Mouse (Mus musculus) liver, embryonic 13.5 days (tissue): ENCODE data around the gene Snx4. TPM values are rescaled to one million over a fixed set of nuclear protein-coding genes. Genes with fewer than 3 reads are reported as not detected.

Experiments
- ATAC-seq: fragments of 200-750 bp; cut with Nextera tagmentation; 2 replicates; pipeline ENCODE4 v1.8.0; 2017; ENCODE audit warnings: low read depth, mild to moderate bottlenecking, moderate number of reproducible peaks, moderate library complexity
- DNase-seq: peaks from one replicate; pipeline ENCODE4 v3.0.0; 2022
- H3K27ac ChIP-seq: fragments of 300-500 bp; sonication (generic); 2 replicates; pipeline ENCODE4 v1.5.1; 2015; ENCODE audit warnings: moderate library complexity, mild to moderate bottlenecking, inconsistent platforms
- H3K27me3 ChIP-seq: fragments of 300-500 bp; sonication (generic); 2 replicates; pipeline ENCODE4 v1.6.1; 2015; ENCODE audit warnings: mild to moderate bottlenecking, inconsistent platforms
- H3K36me3 ChIP-seq: fragments of 300-500 bp; sonication (generic); 2 replicates; pipeline ENCODE4 v1.6.1; 2015; ENCODE audit warnings: mild to moderate bottlenecking, inconsistent platforms
- H3K4me1 ChIP-seq: fragments of 300-500 bp; sonication (generic); replicated peaks from 2 replicates; pipeline ENCODE4 v1.6.1; 2015; ENCODE audit warnings: inconsistent platforms
- H3K4me2 ChIP-seq: fragments of 300-500 bp; sonication (generic); 2 replicates; pipeline ENCODE4 v1.6.1; 2015; ENCODE audit warnings: inconsistent platforms, mild to moderate bottlenecking, moderate library complexity
- H3K4me3 ChIP-seq: fragments of 300-500 bp; sonication (generic); replicated peaks from 2 replicates; pipeline ENCODE4 v1.5.1; 2015; ENCODE audit warnings: mild to moderate bottlenecking, inconsistent platforms
- H3K9ac ChIP-seq: fragments of 300-500 bp; sonication (generic); 2 replicates; pipeline ENCODE4 v1.6.1; 2015; ENCODE audit warnings: mild to moderate bottlenecking, inconsistent platforms
- H3K9me3 ChIP-seq: fragments of 300-500 bp; sonication (generic); replicated peaks from 2 replicates; pipeline ENCODE4 v1.6.1; 2016; ENCODE audit warnings: inconsistent platforms
- WGBS: fragments of 180-500 bp; shearing (Covaris S2); methylation state at CpG from one replicate; pipeline ENCODE4 v1.1.7; 2015; ENCODE audit not compliant: insufficient replicate concordance; 5-methylcytosine and 5-hydroxymethylcytosine counted together
- polyA plus RNA-seq: library from polyadenylated mRNA; unstranded; fragments of >200 nt; fragmentation: Nextera tagmentation; extraction: Ambion mirVana; gene quantifications from 2 replicates; pipeline ENCODE4 v1.2.1, GENCODE M21; 2015

Snx4 gene
- polyA plus RNA-seq, 1 experiment from 2014 or later: 25.8 TPM

- Histone ChIP-seq H3K36me3 (no peaks in the 10 kb centered on the region), H3K4me3 (no peak overlapping the region), H3K4me1 (peaks cover 23% of the 10 kb centered on the region), H3K27ac (no peak overlapping the region), H3K27me3 (no peaks in the 10 kb centered on the region), H3K9ac (no peak overlapping the region), H3K9me3 (no peaks in the 10 kb centered on the region), H3K4me2 (no peak overlapping the region)
- ATAC-seq (no peak), DNase-seq (no peak)
- 69% methylated on average over 9 of the region's 9 CpGs for WGBS
These were observed 93.1 kb downstream of the Snx4 start for GRCm38 (mm10) chr16:33344379-33344778.

GRCm38 (mm10) chr16:33344875-33345274, 93.6 kb downstream of the Snx4 start:
- H3K4me3 ChIP-seq: no peak overlapping the region
- no peak for DNase-seq
- no peaks in the 10 kb centered on the region for H3K36me3 ChIP-seq
- H3K27me3 ChIP-seq: no peaks in the 10 kb centered on the region
- no peak overlapping the region for H3K4me2 ChIP-seq
- WGBS: 64% methylated on average over 4 of the region's 4 CpGs
- no peak for ATAC-seq
- H3K9me3 ChIP-seq: no peaks in the 10 kb centered on the region
- no peak overlapping the region for H3K9ac ChIP-seq
- H3K4me1 ChIP-seq: peaks cover 18% of the 10 kb centered on the region
- H3K27ac ChIP-seq: no peak overlapping the region

- DNase-seq: no peak
- Histone ChIP-seq H3K9ac (no peak overlapping the region), H3K27me3 (no peaks in the 10 kb centered on the region), H3K4me2 (no peak overlapping the region), H3K36me3 (no peaks in the 10 kb centered on the region), H3K4me1 (peaks cover 11% of the 10 kb centered on the region), H3K9me3 (no peaks in the 10 kb centered on the region), H3K27ac (no peak overlapping the region), H3K4me3 (no peak overlapping the region)
- ATAC-seq: no peak
- WGBS: 45% methylated on average over 3 of the region's 3 CpGs
These were observed 95.1 kb downstream of the Snx4 start for GRCm38 (mm10) chr16:33346376-33346775.

GRCm38 (mm10) chr16:33347134-33347533, 95.9 kb downstream of the Snx4 start:
- H3K4me3 ChIP-seq: no peak overlapping the region
- H3K27ac ChIP-seq: no peak overlapping the region
- DNase-seq: no peak
- H3K9me3 ChIP-seq: no peaks in the 10 kb centered on the region
- ATAC-seq: no peak
- no peak overlapping the region for H3K4me2 ChIP-seq
- H3K36me3 ChIP-seq: no peaks in the 10 kb centered on the region
- no peak overlapping the region for H3K9ac ChIP-seq
- peaks cover 11% of the 10 kb centered on the region for H3K4me1 ChIP-seq
- WGBS: 68% methylated on average over 5 of the region's 5 CpGs
- no peaks in the 10 kb centered on the region for H3K27me3 ChIP-seq

Other genes with a start within 250 kb of the Snx4 start
- gene Iqcg, start 195.2 kb upstream of the Snx4 start, polyA plus RNA-seq: 0.82 and 0.97 TPM in 2 replicates
- 892 and 922 TPM in 2 replicates for gene Rpl35a, start 195.0 kb upstream of the Snx4 start, polyA plus RNA-seq
- 0.43 and 0.71 TPM in 2 replicates for gene Lmln, start 188.9 kb upstream of the Snx4 start, polyA plus RNA-seq
- 5.2 and 5.8 TPM in 2 replicates for gene Osbpl11, start 66.4 kb upstream of the Snx4 start, polyA plus RNA-seq
- 15.1 and 20.0 TPM in 2 replicates for gene Zfp148, start 129.4 kb downstream of the Snx4 start, polyA plus RNA-seq